Mouse (Mus musculus) CH12.LX (cell line): ENCODE results near the gene Eme2. TPM values are rescaled to one million over a fixed set of nuclear protein-coding genes. Genes with fewer than 3 reads are reported as not detected.

Experiments
- DNase-seq: peaks from one replicate; pipeline ENCODE4 v3.0.0-alpha.2; 2013; ENCODE audit errors: extremely low read depth
- H3K27ac ChIP-seq: 2 replicates; pipeline ENCODE4 v1.5.1; 2012; ENCODE audit warnings: low read depth, mild to moderate bottlenecking, control low read depth, moderate library complexity; ENCODE audit not compliant: insufficient read depth
- H3K27me3 ChIP-seq: replicated peaks from 2 replicates; pipeline ENCODE3; 2012; ENCODE audit warnings: inconsistent platforms
- H3K36me3 ChIP-seq, 2 experiments: replicated peaks in 1 of 2; 2 replicates each; pipeline versions ENCODE3 to v1.6.1; 2012; ENCODE audit warnings: inconsistent platforms in 1 of 2, low read length in 1 of 2, mild to moderate bottlenecking in 1 of 2, mixed read lengths in 1 of 2, moderate library complexity in 1 of 2; ENCODE audit not compliant: control insufficient read depth in 1 of 2, insufficient read depth in 1 of 2
- H3K4me1 ChIP-seq, 2 experiments: 2 replicates each; pipeline ENCODE4 v1.6.1; 2012; ENCODE audit warnings: inconsistent platforms in 1 of 2, moderate library complexity in 1 of 2; ENCODE audit not compliant: insufficient read depth in 2 of 2, control insufficient read depth in 1 of 2
- H3K4me2 ChIP-seq: 2 replicates; pipeline ENCODE4 v1.6.1; 2012; ENCODE audit warnings: low read depth, mild to moderate bottlenecking, control low read depth; ENCODE audit not compliant: poor library complexity, insufficient read depth, severe bottlenecking
- H3K4me3 ChIP-seq, 3 experiments: fragments of 150-350 bp in 1 of 3; sonication (generic) in 1 of 3; replicated peaks in 1 of 3; 2 replicates each; pipeline versions ENCODE3 to v1.5.1; 2011 to 2012; ENCODE audit warnings: low read depth in 2 of 3, low read length in 2 of 3, mild to moderate bottlenecking in 2 of 3, moderate library complexity in 2 of 3, control low read depth in 1 of 3, improper control_type of control experiment in 1 of 3, inconsistent platforms in 1 of 3, mixed read lengths in 1 of 3; ENCODE audit not compliant: poor library complexity in 1 of 3
- H3K79me2 ChIP-seq: replicated peaks from 2 replicates; pipeline ENCODE4 v1.6.1; 2012; ENCODE audit warnings: mild to moderate bottlenecking, moderate library complexity; ENCODE audit not compliant: control insufficient read depth, poor library complexity, insufficient read depth, severe bottlenecking; ENCODE audit errors: extremely low read depth
- H3K9ac ChIP-seq: 2 replicates; pipeline ENCODE4 v1.6.1; 2012; ENCODE audit warnings: low read depth, mild to moderate bottlenecking, control low read depth, moderate library complexity; ENCODE audit not compliant: insufficient read depth
- H3K9me3 ChIP-seq: replicated peaks from 2 replicates; pipeline ENCODE3; 2012; ENCODE audit warnings: low read length, inconsistent platforms, mixed read lengths
- CHD2 ChIP-seq: IDR thresholded peaks from 2 replicates; pipeline ENCODE4 v1.6.1; 2011; ENCODE audit warnings: low read length, improper control_type of control experiment
- CTCF ChIP-seq, 2 experiments: IDR thresholded peaks in 1 of 2; conservative IDR thresholded peaks in 1 of 2; 2 replicates each; pipeline ENCODE4 v1.5.1; 2011 to 2012; ENCODE audit warnings: low read depth in 2 of 2, low read length in 2 of 2, improper control_type of control experiment in 1 of 2, inconsistent platforms in 1 of 2, mild to moderate bottlenecking in 1 of 2, moderate library complexity in 1 of 2
- ELF1 ChIP-seq: IDR thresholded peaks from 2 replicates; pipeline ENCODE4 v1.6.1; 2014; ENCODE audit warnings: low read depth, mild to moderate bottlenecking, inconsistent platforms, low read length, improper control_type of control experiment
- ETS1 ChIP-seq: conservative IDR thresholded peaks from 2 replicates; pipeline ENCODE4 v1.6.1; 2012; ENCODE audit warnings: low read depth, mild to moderate bottlenecking, inconsistent platforms, low read length, improper control_type of control experiment, moderate library complexity
- GABPA ChIP-seq: IDR thresholded peaks from 2 replicates; pipeline ENCODE4 v1.6.1; 2012; ENCODE audit warnings: low read depth, low read length, improper control_type of control experiment, inconsistent platforms; ENCODE audit not compliant: insufficient replicate concordance
- HCFC1 ChIP-seq: IDR thresholded peaks from 2 replicates; pipeline ENCODE4 v1.6.1; 2012; ENCODE audit warnings: low read depth, mild to moderate bottlenecking, inconsistent platforms, low read length, improper control_type of control experiment
- JUND ChIP-seq: conservative IDR thresholded peaks from 2 replicates; pipeline ENCODE4 v1.6.1; 2011; ENCODE audit warnings: low read depth, low read length, improper control_type of control experiment
- MAFK ChIP-seq: IDR thresholded peaks from 2 replicates; pipeline ENCODE4 v1.6.1; 2011; ENCODE audit warnings: low read length, improper control_type of control experiment; ENCODE audit not compliant: insufficient replicate concordance
- MAZ ChIP-seq: IDR thresholded peaks from 2 replicates; pipeline ENCODE4 v1.6.1; 2012; ENCODE audit warnings: low read depth, mild to moderate bottlenecking, inconsistent platforms, low read length, improper control_type of control experiment, moderate library complexity
- MEF2A ChIP-seq: IDR thresholded peaks from 2 replicates; pipeline ENCODE4 v1.6.1; 2014; ENCODE audit warnings: low read depth, mild to moderate bottlenecking, inconsistent platforms, low read length, improper control_type of control experiment, borderline replicate concordance
- MXI1 ChIP-seq: IDR thresholded peaks from 2 replicates; pipeline ENCODE4 v1.6.1; 2011; ENCODE audit warnings: mild to moderate bottlenecking, low read depth, low read length, improper control_type of control experiment
- PAX5 ChIP-seq: IDR thresholded peaks from 2 replicates; pipeline ENCODE4 v1.6.1; 2012; ENCODE audit warnings: low read length, inconsistent platforms, mixed read lengths
- POLR2A ChIP-seq: IDR thresholded peaks from 2 replicates; pipeline ENCODE4 v1.6.1; 2011; ENCODE audit warnings: low read depth, mild to moderate bottlenecking, improper control_type of control experiment, low read length
- POLR2AphosphoS2 ChIP-seq: IDR thresholded peaks from 2 replicates; pipeline ENCODE4 v1.6.1; 2011; ENCODE audit warnings: low read depth, low read length, improper control_type of control experiment
- RAD21 ChIP-seq: IDR thresholded peaks from 2 replicates; pipeline ENCODE4 v1.6.1; 2011; ENCODE audit warnings: low read depth, mild to moderate bottlenecking, low read length, improper control_type of control experiment, moderate library complexity
- SIN3A ChIP-seq: IDR thresholded peaks from 2 replicates; pipeline ENCODE4 v1.6.1; 2012; ENCODE audit warnings: low read length, improper control_type of control experiment, inconsistent platforms
- SMC3 ChIP-seq: IDR thresholded peaks from 2 replicates; pipeline ENCODE4 v1.6.1; 2011; ENCODE audit warnings: low read depth, low read length, improper control_type of control experiment
- TCF12 ChIP-seq: IDR thresholded peaks from 2 replicates; pipeline ENCODE4 v1.6.1; 2014; ENCODE audit warnings: low read depth, mild to moderate bottlenecking, inconsistent platforms, low read length, improper control_type of control experiment
- ZMIZ1 ChIP-seq: IDR thresholded peaks from 2 replicates; pipeline ENCODE4 v1.6.1; 2012; ENCODE audit warnings: low read depth, mild to moderate bottlenecking, inconsistent platforms, low read length, improper control_type of control experiment
- ZNF384 ChIP-seq: IDR thresholded peaks from 2 replicates; pipeline ENCODE4 v1.6.1; 2012; ENCODE audit warnings: low read depth, low read length, improper control_type of control experiment, inconsistent platforms
- dilution Hi-C: fragments of 300-500 bp; cut with MboI; formaldehyde crosslinking; loops from 2 replicates; pipeline ENCODE4 v1.14.3; 2020; ENCODE audit warnings: low sequenced_read_pairs; ENCODE audit not compliant: extremely low pct_unique_long_range_greater_than_20kb, extremely low pct_ligation_motif_present
- in situ Hi-C: fragments of 300-500 bp; cut with MboI; formaldehyde crosslinking; loops from 3 replicates; pipeline ENCODE4 v1.14.3; 2019; ENCODE audit warnings: low sequenced_read_pairs, low pct_ligation_motif_present, low pct_unique_long_range_greater_than_20kb, mixed read lengths
- polyA plus RNA-seq: library from polyadenylated mRNA; unstranded; fragments of >175 nt; gene quantifications from 2 replicates; pipeline ENCODE4 v1.2.1, GENCODE M21; 2012; ENCODE audit warnings: low read depth; ENCODE audit not compliant: insufficient read length
- total RNA-seq, 2 experiments: library from RNA; depleted of rRNA; stranded (reverse); fragments of 300-350 nt in 1 of 2; fragments of >200 nt in 1 of 2; gene quantifications; 2 replicates each; pipeline ENCODE4 v1.2.3; 2012 to 2014

Eme2 gene
- total and polyA plus RNA-seq, 3 experiments: 12.7 to 19.7 (median 16.9) TPM

DNA sequence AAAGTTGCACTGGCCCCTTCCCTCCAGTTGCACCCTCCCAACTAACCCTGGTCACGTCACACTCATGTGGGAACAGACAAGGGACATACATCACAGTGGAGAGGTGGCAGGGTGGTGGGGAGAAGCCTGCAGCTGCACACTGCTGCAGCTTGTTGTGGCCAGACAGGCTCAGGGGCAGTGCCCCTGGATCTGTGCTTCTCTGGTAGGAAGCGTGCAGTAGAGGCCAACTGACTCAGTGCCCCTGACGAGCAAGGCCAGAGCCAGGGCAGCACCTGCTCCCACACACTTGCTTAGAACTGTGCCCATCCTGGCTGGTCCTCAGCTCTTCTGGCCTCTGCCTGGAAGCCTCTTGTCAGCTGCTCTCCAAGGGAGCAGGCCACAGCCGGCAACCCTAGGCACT is 2.7 kb upstream of the Eme2 start:
- no peak overlapping the region for H3K9ac ChIP-seq
- H3K4me2 ChIP-seq: no peak overlapping the region
- dilution Hi-C loops: no loop called here
- H3K27me3 ChIP-seq: no peaks in the 10 kb centered on the region
- DNase-seq: no peak
- H3K4me3 ChIP-seq: peak overlapping the region in 1 of 3 experiments; percentile 17
- TF ChIP-seq SMC3 (no peak), MXI1 (no peak), ZMIZ1 (no peak), TCF12 (no peak), RAD21 (no peak), ETS1 (no peak), ZNF384 (no peak), POLR2AphosphoS2 (no peak), MAFK (no peak), CTCF (conservative IDR thresholded peaks at IDR 0.05 in 1 of 2, IDR thresholded peaks at IDR 0.05 in 1 of 2; ENCODE audit: low read depth in 2 of 2, low read length in 2 of 2) (no peak), GABPA (no peak), JUND (no peak), MEF2A (no peak), ELF1 (no peak), SIN3A (no peak), MAZ (no peak), PAX5 (no peak), CHD2 (no peak), POLR2A (no peak)
- H3K4me1 ChIP-seq: peaks cover 12 to 42% of the 10 kb centered on the region in 2 experiments
- H3K27ac ChIP-seq: no peak overlapping the region
- peaks cover 15% of the 10 kb centered on the region for H3K79me2 ChIP-seq
- H3K36me3 ChIP-seq: peaks cover 68 to 76% of the 10 kb centered on the region in 2 experiments
- in situ Hi-C loops: no loop called here
- no peaks in the 10 kb centered on the region for H3K9me3 ChIP-seq

DNA sequence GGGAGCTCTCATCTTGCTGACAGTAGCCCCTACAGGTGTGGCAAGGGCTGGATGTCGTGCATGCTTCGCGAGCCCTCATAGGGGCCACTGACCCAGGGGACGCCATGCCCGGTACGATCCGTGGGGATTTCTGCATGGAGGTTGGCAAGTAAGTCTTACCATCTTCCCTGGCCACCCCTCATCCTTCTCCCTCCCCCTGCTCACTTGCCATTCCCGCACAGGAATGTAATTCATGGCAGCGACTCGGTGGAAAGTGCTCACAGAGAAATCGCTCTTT is 2.0 kb upstream of the Eme2 start:
- dilution Hi-C loops (no loop called here), in situ Hi-C loops (no loop called here)
- Histone ChIP-seq H3K4me1 (peaks cover 12 to 49% of the 10 kb centered on the region in 2 experiments), H3K9ac (peak overlapping the region; percentile 74; the same call in 1 of the 2 replicates), H3K4me2 (peak overlapping the region; percentile 91), H3K9me3 (no peaks in the 10 kb centered on the region), H3K27ac (no peak overlapping the region), H3K79me2 (peaks cover 15% of the 10 kb centered on the region), H3K4me3 (peak overlapping the region; percentile 83 to 94 (median 92)), H3K27me3 (no peaks in the 10 kb centered on the region), H3K36me3 (peaks cover 68 to 76% of the 10 kb centered on the region in 2 experiments)
- DNase-seq: no peak
- TF ChIP-seq HCFC1: no peak
- TF ChIP-seq MEF2A: no peak
